Mouse (Mus musculus): Measurements from ENCODE around the gene Pfkl. TPM values are rescaled to one million over a fixed set of nuclear protein-coding genes. Genes with fewer than 3 reads are reported as not detected.
A peak's percentile ranks its signal among the peaks of the same experiment; 100 is the strongest.
"Not testable (repeated sequence)": the region's sequence is repeated elsewhere in the genome, so short reads cannot be mapped to it uniquely, and the experiment has no call there.

Gene Pfkl
- total RNA-seq, 2 experiments from 2014 or later = 137 to 283 TPM

- DNase-seq (ENCODE audit: low spot score in 2 of 2) = no peak
Measured at GRCm38 (mm10) chr10:77971709-77972553, 38.0 kb downstream of the Pfkl start.

GRCm38 (mm10) chr10:77971191-77971590, 38.7 kb downstream of the Pfkl start:
- no peak for DNase-seq (ENCODE audit: low spot score in 2 of 2)

GRCm38 (mm10) chr10:77970481-77970880, 39.4 kb downstream of the Pfkl start, which contains the start of gene Trpm2:
Gene Trpm2, minus strand, starts transcription at chr10:77970563.
- DNase-seq (ENCODE audit: low spot score in 2 of 2) = no peak

- no peak for DNase-seq (ENCODE audit: low spot score in 2 of 2)
Measured at GRCm38 (mm10) chr10:77969973-77970325, 39.9 kb downstream of the Pfkl start.

GRCm38 (mm10) chr10:77969274-77969972, 40.5 kb downstream of the Pfkl start:
- peak; percentile 21 to 52 for DNase-seq (ENCODE audit: low spot score in 2 of 2)

GRCm38 (mm10) chr10:77963971-77964370, 45.9 kb downstream of the Pfkl start:
- no peak for DNase-seq (ENCODE audit: low spot score in 2 of 2)

GRCm38 (mm10) chr10:77962725-77963124, 47.2 kb downstream of the Pfkl start:
- no peak for DNase-seq (ENCODE audit: low spot score in 2 of 2)

GRCm38 (mm10) chr10:77950468-77950867, 59.4 kb downstream of the Pfkl start:
- not testable (repeated sequence) for DNase-seq (ENCODE audit: low spot score in 2 of 2)

GRCm38 (mm10) chr10:77939685-77940084, 70.2 kb downstream of the Pfkl start:
- no peak for DNase-seq (ENCODE audit: low spot score in 2 of 2)

Other genes with a start within 250 kb of the Pfkl start
- gene Gm3238, start 238.8 kb downstream of the Pfkl start, total RNA-seq (2021) = not detected
- not detected for gene Gm7138, start 233.1 kb downstream of the Pfkl start, total RNA-seq (2021)
- not detected for gene Gm3250, start 227.5 kb downstream of the Pfkl start, total RNA-seq (2021)
- gene Gm7137, start 221.9 kb downstream of the Pfkl start, total RNA-seq (2021) = not detected
- not detected for gene Gm9639, start 215.0 kb downstream of the Pfkl start, total RNA-seq (2021)
- not detected for gene Gm19668, start 210.9 kb downstream of the Pfkl start, total RNA-seq (2021)
- gene Gm9507, start 198.2 kb downstream of the Pfkl start, total RNA-seq (2021) = not detected
- not detected for gene Gm2696, start 195.4 kb downstream of the Pfkl start, total RNA-seq (2021)
- gene Krtap10-4, start 183.0 kb downstream of the Pfkl start, total RNA-seq (2021) = not detected
- gene Krtap10-10, start 174.1 kb downstream of the Pfkl start, total RNA-seq (2021) = not detected
- gene Gm36176, start 163.3 kb downstream of the Pfkl start, total RNA-seq (2021) = not detected
- not detected for gene Gm10318, start 157.2 kb downstream of the Pfkl start, total RNA-seq (2021)
- gene Gm3285, start 148.1 kb downstream of the Pfkl start, total RNA-seq (2021) = not detected
- gene Lrrc3, start 107.5 kb downstream of the Pfkl start, total RNA-seq (2021) = 1 to 10 TPM; 3.9 to 6.8 TPM
- gene Trpm2, start 39.5 kb downstream of the Pfkl start, total RNA-seq (2021) = 1 to 10 TPM; 5.2 to 5.9 TPM
- 10 to 100 TPM; 17.9 to 21.1 TPM for gene 1810043G02Rik, start 31.6 kb downstream of the Pfkl start, total RNA-seq (2021)
- 10 to 100 TPM in 1 of 2 experiments, 1 to 10 TPM in 1; 4.4 to 24.4 TPM for gene Dnmt3l, start 31.9 kb upstream of the Pfkl start, total RNA-seq (2021)
- gene Aire, start 33.5 kb upstream of the Pfkl start, total RNA-seq (2021) = not detected
- 10 to 100 TPM; 13.2 to 18.2 TPM for gene Icosl, start 59.2 kb upstream of the Pfkl start, total RNA-seq (2021)
- gene D10Jhu81e, start 159.7 kb upstream of the Pfkl start, total RNA-seq (2021) = 100 to 1,000 TPM; 275 to 312 TPM
- gene Pwp2, start 175.1 kb upstream of the Pfkl start, total RNA-seq (2021) = 10 to 100 TPM; 17.9 to 21.4 TPM
- 10 to 100 TPM; 44.2 to 53.2 TPM for gene Trappc10, start 234.6 kb upstream of the Pfkl start, total RNA-seq (2021)